Mouse (Mus musculus) myocyte (in vitro differentiated cells): Measurements from ENCODE around the gene Kank2. TPM values are rescaled to one million over a fixed set of nuclear protein-coding genes. Genes with fewer than 3 reads are reported as not detected.

Experiments
- H3K27me3 ChIP-seq: one replicate; pipeline ENCODE4 v1.6.1; 2011; ENCODE audit not compliant: control insufficient read depth, insufficient read depth, insufficient read length
- H3K36me3 ChIP-seq: one replicate; pipeline ENCODE4 v1.6.1; 2011; ENCODE audit not compliant: control insufficient read depth, insufficient read depth
- H3K4me2 ChIP-seq: one replicate; pipeline ENCODE4 v1.6.1; 2011; ENCODE audit warnings: low read depth, control low read depth
- H3K4me3 ChIP-seq: one replicate; pipeline ENCODE4 v1.5.1; 2011; ENCODE audit warnings: mild to moderate bottlenecking, control low read depth, moderate library complexity
- H3K79me2 ChIP-seq: one replicate; pipeline ENCODE4 v1.6.1; 2011; ENCODE audit not compliant: control insufficient read depth, insufficient read depth
- H3ac ChIP-seq: one replicate; pipeline ENCODE4 v1.6.1; 2011; ENCODE audit not compliant: control insufficient read depth, insufficient read length
- CEBPB ChIP-seq: IDR thresholded peaks from 2 replicates; pipeline ENCODE4 v1.6.1; 2011; ENCODE audit warnings: mild to moderate bottlenecking, moderate library complexity; ENCODE audit not compliant: poor library complexity, insufficient read depth, severe bottlenecking
- E2F4 ChIP-seq: IDR thresholded peaks from one replicate; pipeline ENCODE4 v1.6.1; 2011; ENCODE audit warnings: mild to moderate bottlenecking, control low read depth, moderate library complexity; ENCODE audit not compliant: insufficient read depth
- MAX ChIP-seq: IDR thresholded peaks from one replicate; pipeline ENCODE4 v1.6.1; 2011; ENCODE audit warnings: low read depth, mild to moderate bottlenecking, control low read depth
- MYOD1 ChIP-seq, 3 experiments: IDR thresholded peaks; one replicate each; pipeline ENCODE4 v1.6.1; 2011; ENCODE audit warnings: control low read depth in 2 of 3, low read depth in 2 of 3, mild to moderate bottlenecking in 2 of 3, moderate library complexity in 1 of 3; ENCODE audit not compliant: insufficient read length in 2 of 3, control insufficient read depth in 1 of 3
- MYOG ChIP-seq, 3 experiments: IDR thresholded peaks; one replicate each; pipeline ENCODE4 v1.6.1; 2011; ENCODE audit warnings: control low read depth in 2 of 3, low read depth in 2 of 3, mild to moderate bottlenecking in 2 of 3; ENCODE audit not compliant: insufficient read length in 2 of 3, control insufficient read depth in 1 of 3, insufficient read depth in 1 of 3
- POLR2A ChIP-seq: IDR thresholded peaks from one replicate; pipeline ENCODE4 v1.6.1; 2011; ENCODE audit warnings: low read depth, mild to moderate bottlenecking, control low read depth, moderate library complexity; ENCODE audit not compliant: insufficient read length
- POLR2AphosphoS2 ChIP-seq: IDR thresholded peaks from one replicate; pipeline ENCODE4 v1.6.1; 2011; ENCODE audit warnings: low read depth, control low read depth; ENCODE audit not compliant: insufficient read length
- REST ChIP-seq: IDR thresholded peaks from one replicate; pipeline ENCODE4 v1.6.1; 2011; ENCODE audit warnings: mild to moderate bottlenecking, control low read depth, moderate library complexity; ENCODE audit not compliant: insufficient read depth, insufficient read length
- SRF ChIP-seq: IDR thresholded peaks from one replicate; pipeline ENCODE4 v1.6.1; 2011; ENCODE audit warnings: low read depth; ENCODE audit not compliant: control insufficient read depth, insufficient read length
- TCF12 ChIP-seq: IDR thresholded peaks from one replicate; pipeline ENCODE4 v1.6.1; 2011; ENCODE audit warnings: mild to moderate bottlenecking, control low read depth; ENCODE audit not compliant: poor library complexity, insufficient read depth, severe bottlenecking
- TCF3 ChIP-seq: IDR thresholded peaks from one replicate; pipeline ENCODE4 v1.6.1; 2011; ENCODE audit warnings: low read depth, control low read depth; ENCODE audit not compliant: insufficient read length
- USF1 ChIP-seq: IDR thresholded peaks from one replicate; pipeline ENCODE4 v1.6.1; 2011; ENCODE audit warnings: low read depth, mild to moderate bottlenecking, control low read depth, moderate library complexity
- polyA plus RNA-seq: library from polyadenylated mRNA; unstranded; fragments of >200 nt; fragmentation: generic; extraction: Trizol; gene quantifications from one replicate; pipeline ENCODE4 v1.2.1, GENCODE M21; 2012; ENCODE audit warnings: missing spikeins

The Kank2 gene
- polyA plus RNA-seq, 1 experiment: 49.4 TPM

DNA sequence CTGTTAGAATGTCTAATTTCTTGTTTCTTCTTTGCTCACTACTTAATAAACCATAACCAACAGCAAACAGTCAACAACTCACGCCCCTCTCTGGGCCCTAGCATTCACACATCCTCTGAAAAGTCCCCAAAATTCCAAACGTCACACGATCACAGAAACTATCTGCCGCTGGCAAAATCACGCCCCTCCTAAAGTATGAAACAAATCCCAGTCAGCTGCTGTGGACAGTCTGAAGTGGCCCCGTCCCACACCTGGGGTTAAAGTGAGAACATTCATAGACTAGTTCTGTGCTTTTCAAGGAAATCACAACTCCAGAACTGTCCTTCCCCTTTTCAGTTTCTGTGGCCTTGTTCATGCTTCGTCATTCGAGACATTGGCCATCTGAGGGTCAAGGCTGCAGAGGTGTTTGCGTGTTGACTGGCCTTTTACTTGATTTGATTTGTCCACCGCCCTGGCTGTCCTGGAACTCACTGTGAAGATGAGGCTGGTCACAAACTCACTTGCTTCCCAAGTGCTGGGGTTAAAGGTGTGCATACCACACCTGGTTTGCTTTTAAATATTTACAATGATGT lies 70.2 kb downstream of the Kank2 start:
- Histone ChIP-seq H3ac (no peak overlapping the region), H3K4me3 (no peak overlapping the region), H3K4me2 (peak overlapping the region; percentile 78), H3K36me3 (peaks cover 29% of the 10 kb centered on the region), H3K27me3 (no peaks in the 10 kb centered on the region), H3K79me2 (peaks cover 92% of the 10 kb centered on the region)
- TF ChIP-seq E2F4: no peak
- no peak for TF ChIP-seq SRF
- no peak for TF ChIP-seq CEBPB
- TF ChIP-seq POLR2A: no peak
- no peak for TF ChIP-seq MYOG (IDR thresholded peaks at IDR 0.05; ENCODE audit: control insufficient read depth in 1 of 3, insufficient read depth in 1 of 3, insufficient read length in 2 of 3, low read depth in 2 of 3)
- no peak for TF ChIP-seq TCF3
- no peak for TF ChIP-seq REST

DNA sequence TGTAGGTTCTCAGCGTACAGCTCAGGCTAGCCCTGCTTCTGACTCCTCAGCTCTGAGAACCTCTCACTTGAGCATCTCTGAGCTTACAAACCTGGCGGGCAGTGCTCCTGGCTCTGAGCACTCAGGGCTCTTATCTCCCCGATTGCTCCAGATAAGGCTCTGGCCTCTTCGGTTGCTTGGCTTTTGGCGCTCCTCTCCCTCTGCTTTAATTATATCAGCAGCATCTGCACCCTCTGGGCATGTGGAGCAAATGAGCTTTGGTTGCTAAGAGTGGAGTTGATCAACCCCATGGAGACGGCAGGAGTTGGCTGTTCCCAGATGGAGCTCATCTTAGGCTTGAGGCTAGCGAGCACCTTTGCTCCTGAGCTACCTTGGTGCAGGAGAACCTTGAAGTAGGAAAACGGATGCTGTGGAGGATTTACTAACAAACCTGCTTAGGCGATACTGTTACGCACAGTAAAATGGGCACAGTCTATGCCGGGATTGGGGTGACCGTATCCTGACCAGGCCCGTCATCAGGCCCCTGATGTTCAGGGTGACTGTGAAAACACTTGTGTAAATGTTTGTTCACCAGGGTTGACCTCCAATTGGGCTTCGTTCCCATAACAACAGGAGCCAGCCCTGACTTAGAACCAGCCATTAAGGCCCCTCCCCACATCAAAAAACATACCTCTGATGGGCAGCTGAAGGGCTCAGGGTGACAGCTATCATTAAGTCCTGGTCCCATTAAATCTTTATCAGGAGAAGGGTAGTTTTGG lies 72.1 kb downstream of the Kank2 start:
- no peaks in the 10 kb centered on the region for H3K27me3 ChIP-seq
- H3K4me2 ChIP-seq: peak overlapping the region; percentile 89
- peaks cover 12% of the 10 kb centered on the region for H3K36me3 ChIP-seq
- H3K4me3 ChIP-seq: peak overlapping the region; percentile 97
- H3ac ChIP-seq: no peak overlapping the region
- TF ChIP-seq USF1 (no peak), CEBPB (no peak), TCF12 (no peak), E2F4 (no peak), TCF3 (no peak), MYOG (IDR thresholded peaks at IDR 0.05; ENCODE audit: control insufficient read depth in 1 of 3, insufficient read depth in 1 of 3, insufficient read length in 2 of 3, low read depth in 2 of 3) (no peak), REST (no peak), MYOD1 (IDR thresholded peaks at IDR 0.05; ENCODE audit: control insufficient read depth in 1 of 3, insufficient read length in 2 of 3, low read depth in 2 of 3) (no peak), SRF (no peak), POLR2AphosphoS2 (no peak)
- H3K79me2 ChIP-seq: peaks cover 77% of the 10 kb centered on the region

DNA sequence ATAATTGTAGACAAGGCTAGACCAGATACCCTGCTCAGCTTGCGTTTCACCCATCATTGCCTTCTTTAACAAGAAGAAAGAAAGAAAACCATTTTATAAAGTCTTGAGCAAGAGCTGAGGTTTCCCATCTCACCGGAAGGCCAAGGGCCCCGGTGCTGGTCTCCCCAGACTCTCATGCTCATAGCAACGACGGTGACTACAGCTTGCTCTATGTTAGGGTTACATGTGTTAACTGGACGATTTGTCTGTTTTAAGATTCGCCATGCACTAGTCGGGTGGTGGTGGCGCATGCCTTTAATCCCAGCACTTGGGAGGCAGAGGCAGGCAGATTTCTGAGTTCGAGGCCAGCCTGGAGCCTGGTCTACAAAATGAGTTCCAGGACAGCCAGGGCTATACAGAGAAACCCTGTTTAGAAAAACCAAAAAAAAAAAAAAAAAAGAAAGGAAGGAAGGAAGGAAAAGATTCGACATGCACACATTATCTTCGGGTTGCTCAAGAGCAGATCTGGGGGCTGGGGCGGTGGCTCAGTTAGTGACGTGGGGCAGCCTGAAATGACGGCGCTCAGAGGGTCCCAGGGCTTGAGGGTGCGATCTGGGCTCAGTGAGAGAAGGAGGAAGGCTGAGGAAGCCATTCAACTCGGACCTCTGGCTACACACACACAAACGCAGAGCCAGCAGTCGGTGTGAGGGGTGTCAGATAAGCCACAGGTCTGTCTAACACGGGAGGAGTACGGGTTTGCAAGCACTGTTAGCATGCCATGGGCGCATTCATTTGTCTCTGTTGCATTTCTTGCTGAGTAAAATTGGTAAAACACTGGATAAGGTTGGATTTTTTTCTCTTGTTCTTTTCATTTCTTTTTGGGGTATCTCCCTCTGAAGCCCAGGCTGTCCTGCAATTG lies 73.1 kb downstream of the Kank2 start:
- TF ChIP-seq E2F4: no peak
- no peak for TF ChIP-seq MYOD1 (IDR thresholded peaks at IDR 0.05; ENCODE audit: control insufficient read depth in 1 of 3, insufficient read length in 2 of 3, low read depth in 2 of 3)
- TF ChIP-seq MAX: no peak
- TF ChIP-seq TCF3: no peak
- no peak for TF ChIP-seq SRF
- no peak for TF ChIP-seq POLR2AphosphoS2
- TF ChIP-seq REST: no peak
- TF ChIP-seq MYOG (IDR thresholded peaks at IDR 0.05; ENCODE audit: control insufficient read depth in 1 of 3, insufficient read depth in 1 of 3, insufficient read length in 2 of 3, low read depth in 2 of 3): no peak
- no peak for TF ChIP-seq POLR2A
- TF ChIP-seq TCF12: no peak
- TF ChIP-seq CEBPB: no peak
- TF ChIP-seq USF1: no peak
- Histone ChIP-seq H3K4me2 (peak overlapping the region; percentile 89), H3K27me3 (no peaks in the 10 kb centered on the region), H3K4me3 (peak overlapping the region; percentile 97), H3K79me2 (peaks cover 68% of the 10 kb centered on the region), H3ac (peak overlapping the region; percentile 34), H3K36me3 (peaks cover 7% of the 10 kb centered on the region)

DNA sequence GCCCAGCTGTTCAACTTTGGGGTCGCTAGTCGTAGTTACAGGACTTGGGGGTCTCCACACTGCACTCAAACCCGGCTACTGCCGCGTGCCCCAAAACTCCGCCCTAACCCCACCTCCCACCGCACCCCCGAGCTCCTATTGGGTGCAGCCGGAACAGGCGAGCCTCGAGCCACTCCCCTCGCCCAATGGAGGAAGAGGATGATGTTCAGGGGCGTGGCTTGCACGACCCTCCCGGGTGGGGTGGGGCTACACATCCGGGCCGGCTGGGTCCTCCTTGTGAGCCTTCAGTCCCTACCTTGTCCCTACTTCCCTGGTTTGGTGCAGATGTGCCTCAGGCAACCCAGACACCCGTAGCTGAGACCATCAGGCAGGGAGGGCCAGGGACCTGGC lies 74.4 kb downstream of the Kank2 start:
- peaks cover 54% of the 10 kb centered on the region for H3K79me2 ChIP-seq
- H3K36me3 ChIP-seq: peaks cover 6% of the 10 kb centered on the region
- peak overlapping the region; percentile 89 for H3K4me2 ChIP-seq
- peak overlapping the region; percentile 97 for H3K4me3 ChIP-seq
- no peaks in the 10 kb centered on the region for H3K27me3 ChIP-seq
- peak overlapping the region; percentile 34 for H3ac ChIP-seq
- no peak for TF ChIP-seq TCF12
- TF ChIP-seq POLR2A: peak; percentile 83
- TF ChIP-seq MYOD1 (IDR thresholded peaks at IDR 0.05; ENCODE audit: control insufficient read depth in 1 of 3, insufficient read length in 2 of 3, low read depth in 2 of 3): no peak
- no peak for TF ChIP-seq USF1
- TF ChIP-seq TCF3: no peak
- TF ChIP-seq CEBPB: no peak
- no peak for TF ChIP-seq MAX
- TF ChIP-seq MYOG (IDR thresholded peaks at IDR 0.05; ENCODE audit: control insufficient read depth in 1 of 3, insufficient read depth in 1 of 3, insufficient read length in 2 of 3, low read depth in 2 of 3): no peak
- no peak for TF ChIP-seq REST
- TF ChIP-seq SRF: peak; percentile 59
- peak; percentile 79 for TF ChIP-seq POLR2AphosphoS2
- no peak for TF ChIP-seq E2F4
